Mouse (Mus musculus): ENCODE measurements around the gene Best2. TPM values are rescaled to one million over a fixed set of nuclear protein-coding genes. Genes with fewer than 3 reads are reported as not detected.

Best2 gene
- total RNA-seq, 2 experiments from 2014 or later = not detected

DNA sequence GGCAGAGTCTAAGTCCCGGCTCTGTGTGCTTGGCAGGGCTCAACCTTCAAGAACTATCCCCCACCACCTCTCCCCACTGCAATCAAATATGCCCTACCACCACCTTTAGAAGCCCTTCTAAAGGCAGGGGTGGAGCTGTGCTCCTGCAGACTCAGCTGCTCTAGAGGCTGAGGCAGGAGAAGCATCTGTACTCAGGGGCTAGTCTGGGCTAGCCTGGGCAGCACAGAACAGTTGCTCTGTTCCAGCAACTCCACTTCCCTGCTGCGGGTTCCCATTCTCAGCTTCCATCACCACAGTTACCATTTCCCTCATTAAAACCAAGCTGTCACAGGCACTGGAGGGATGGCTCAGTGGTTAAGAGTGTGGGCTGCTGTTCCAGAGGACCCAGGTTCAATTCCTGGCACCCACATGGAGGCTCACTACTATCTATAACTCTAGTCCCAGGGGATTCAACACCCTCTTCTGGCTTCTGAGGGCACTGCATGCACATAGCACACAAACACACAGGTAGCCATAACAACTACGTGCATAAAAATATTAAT is 7.3 kb upstream of the Best2 start:
- DNase-seq = no peak

- no peak for DNase-seq
Observed at GRCm38 (mm10) chr8:85017209-85017608, 2.9 kb upstream of the Best2 start.

DNA sequence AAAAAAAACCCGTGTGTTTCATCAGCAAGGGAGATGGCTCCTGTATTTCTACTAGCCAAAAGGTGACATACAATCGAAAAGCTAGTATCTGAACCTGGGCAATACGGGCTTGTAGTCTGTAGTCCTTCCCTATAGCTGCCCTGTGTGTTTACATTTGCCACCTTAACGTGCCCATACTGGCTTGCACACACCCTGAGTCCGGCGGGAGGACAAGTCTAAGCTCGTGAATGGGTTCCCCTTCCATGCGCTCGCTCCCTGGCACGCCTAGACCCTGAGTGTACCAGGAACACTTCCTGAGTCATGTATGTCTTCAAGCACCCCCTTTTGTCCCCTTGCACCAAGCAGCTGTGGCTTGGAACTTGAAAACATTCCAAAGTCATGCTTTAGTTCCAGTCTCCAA is 2.4 kb upstream of the Best2 start:
- no peak for DNase-seq

DNA sequence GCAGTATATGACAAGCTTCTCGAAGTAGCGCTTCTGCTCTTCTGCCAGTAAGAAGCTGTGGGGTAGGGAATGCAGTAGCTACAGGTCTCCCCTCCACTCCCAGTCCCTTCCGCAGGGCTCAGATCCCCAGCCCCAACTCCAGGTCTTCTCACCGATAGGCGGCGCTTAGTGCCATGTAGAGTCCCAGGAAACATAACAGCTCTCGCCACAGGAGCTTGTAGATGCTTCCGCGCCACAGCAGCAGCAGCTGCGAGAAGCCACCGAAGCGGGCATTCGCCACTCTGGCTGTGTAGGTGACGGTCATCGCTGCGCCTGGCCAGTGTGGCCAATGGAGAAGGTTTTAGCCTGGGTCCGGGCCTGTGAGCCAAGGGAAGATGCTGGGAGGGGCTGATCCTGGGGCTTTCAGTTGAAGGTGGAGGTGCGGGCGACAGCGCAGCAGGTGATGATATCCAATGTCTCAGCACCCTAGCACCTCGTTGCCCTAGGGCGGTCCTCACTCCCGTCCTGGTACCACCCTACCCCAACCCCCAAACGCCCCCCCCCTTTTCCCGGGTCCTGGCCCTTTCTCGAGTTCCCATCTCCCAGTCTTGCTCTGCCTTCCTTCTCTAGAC is 996 bp downstream of the Best2 start:
- peak; percentile 59 for DNase-seq

DNA sequence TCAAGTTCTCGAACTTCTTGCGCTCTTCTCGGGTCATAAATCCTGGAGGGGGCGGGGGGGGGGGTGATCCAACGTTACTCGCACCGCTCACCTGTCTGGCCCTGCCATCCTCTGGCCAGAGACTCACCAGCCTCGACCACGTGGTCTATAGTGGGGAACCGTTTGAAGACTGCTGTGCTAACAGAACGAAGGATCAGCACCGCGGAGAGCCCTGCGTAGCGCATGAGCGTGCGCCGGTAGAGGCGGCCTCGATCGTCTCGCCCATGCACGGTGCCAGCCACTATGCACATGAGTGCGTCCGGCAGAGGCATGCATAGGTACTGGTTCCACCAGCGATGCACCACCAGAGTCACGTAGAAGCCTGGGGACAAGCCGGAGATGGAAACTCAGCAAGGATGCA is 3.1 kb downstream of the Best2 start:
- DNase-seq = no peak

- peak; percentile 60 for DNase-seq
Observed at GRCm38 (mm10) chr8:85007686-85008085, 6.6 kb downstream of the Best2 start.

GRCm38 (mm10) chr8:84997649-84998295 is 16.6 kb downstream of the Best2 start:
- DNase-seq = peak; percentile 94

- DNase-seq = no peak
Observed at GRCm38 (mm10) chr8:84996978-84997377, 17.4 kb downstream of the Best2 start.

GRCm38 (mm10) chr8:84995680-84996079 is 18.7 kb downstream of the Best2 start:
- DNase-seq = peak; percentile 56

- DNase-seq = no peak
Observed at GRCm38 (mm10) chr8:84994375-84994774, 20.0 kb downstream of the Best2 start.

GRCm38 (mm10) chr8:84990836-84991235 is 23.5 kb downstream of the Best2 start:
- DNase-seq = no peak

- DNase-seq = peak; percentile 95
Observed at GRCm38 (mm10) chr8:84990349-84990748, 24.0 kb downstream of the Best2 start, which contains the start of gene Hook2. TSS of gene Hook2 (plus strand) at chr8:84990603.

- peak; percentile 95 for DNase-seq
Observed at GRCm38 (mm10) chr8:84989810-84990209, 24.5 kb downstream of the Best2 start.

DNA sequence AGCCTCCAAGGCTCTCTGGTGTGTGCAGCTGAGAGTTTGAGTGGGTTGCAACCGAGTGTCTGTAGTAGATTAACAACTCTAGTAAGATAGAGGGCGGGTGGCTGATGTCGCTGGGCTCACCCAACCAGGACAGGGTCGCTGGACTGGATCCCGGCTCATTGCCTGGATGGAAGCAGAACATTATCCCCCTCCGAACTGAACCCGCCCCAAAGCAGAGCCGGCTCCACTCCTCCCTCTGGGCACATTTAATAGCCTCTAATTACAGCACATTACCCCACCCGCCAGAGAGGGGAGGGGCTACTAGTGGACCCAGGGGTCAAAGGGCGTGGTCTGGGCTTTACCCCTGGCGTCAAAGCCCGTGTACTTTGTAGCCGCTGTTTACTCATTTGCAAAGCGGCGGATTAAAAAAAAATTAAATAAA is 25.0 kb downstream of the Best2 start:
- DNase-seq = peak; percentile 33

DNA sequence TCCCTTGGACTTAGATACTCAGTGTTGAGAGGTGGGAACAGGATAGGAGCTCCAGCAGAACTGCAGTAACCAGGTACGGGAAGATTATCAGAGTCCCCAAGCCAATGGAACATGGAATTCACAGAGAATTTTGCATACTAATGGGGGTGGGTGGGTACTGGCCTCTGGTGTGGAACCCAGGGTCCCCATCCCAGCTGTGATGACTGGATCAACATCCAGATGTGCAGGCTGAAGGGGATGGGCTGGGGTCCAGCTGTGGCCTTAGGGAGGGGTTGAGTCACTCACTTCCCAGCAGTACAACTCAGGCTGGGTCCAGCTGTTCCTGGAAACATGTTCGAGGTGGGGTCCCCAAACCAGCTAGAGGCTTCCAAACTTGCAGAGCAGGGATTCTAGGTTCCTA is 26.4 kb downstream of the Best2 start:
- no peak for DNase-seq

- no peak for DNase-seq
Observed at GRCm38 (mm10) chr8:84987388-84987787, 26.9 kb downstream of the Best2 start.

DNA sequence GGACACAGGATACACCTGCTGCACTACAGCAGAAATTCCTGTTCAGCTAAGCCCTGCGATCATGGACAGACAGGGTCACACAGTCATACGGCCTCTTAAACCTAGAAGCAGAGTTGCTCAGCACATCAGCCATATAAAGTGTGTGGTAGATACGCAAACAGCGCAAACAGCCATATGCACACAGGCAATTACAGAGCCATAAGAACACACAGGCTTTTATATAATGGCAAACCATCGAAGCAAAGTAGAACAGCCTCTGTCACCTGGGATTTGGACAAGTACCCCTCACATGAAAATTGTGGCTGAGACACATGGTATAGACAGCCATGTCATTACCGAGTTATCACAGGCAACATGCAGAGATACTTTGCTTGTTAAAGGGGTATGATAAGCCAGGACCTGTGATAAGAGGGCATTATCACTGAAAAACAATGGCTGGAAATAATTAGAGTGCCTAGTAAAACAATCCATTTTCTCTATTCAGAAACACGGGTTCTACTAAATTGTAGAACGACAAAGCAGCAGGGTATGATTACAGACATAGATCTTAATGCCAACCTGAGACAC is 27.9 kb downstream of the Best2 start:
- DNase-seq = no peak

DNA sequence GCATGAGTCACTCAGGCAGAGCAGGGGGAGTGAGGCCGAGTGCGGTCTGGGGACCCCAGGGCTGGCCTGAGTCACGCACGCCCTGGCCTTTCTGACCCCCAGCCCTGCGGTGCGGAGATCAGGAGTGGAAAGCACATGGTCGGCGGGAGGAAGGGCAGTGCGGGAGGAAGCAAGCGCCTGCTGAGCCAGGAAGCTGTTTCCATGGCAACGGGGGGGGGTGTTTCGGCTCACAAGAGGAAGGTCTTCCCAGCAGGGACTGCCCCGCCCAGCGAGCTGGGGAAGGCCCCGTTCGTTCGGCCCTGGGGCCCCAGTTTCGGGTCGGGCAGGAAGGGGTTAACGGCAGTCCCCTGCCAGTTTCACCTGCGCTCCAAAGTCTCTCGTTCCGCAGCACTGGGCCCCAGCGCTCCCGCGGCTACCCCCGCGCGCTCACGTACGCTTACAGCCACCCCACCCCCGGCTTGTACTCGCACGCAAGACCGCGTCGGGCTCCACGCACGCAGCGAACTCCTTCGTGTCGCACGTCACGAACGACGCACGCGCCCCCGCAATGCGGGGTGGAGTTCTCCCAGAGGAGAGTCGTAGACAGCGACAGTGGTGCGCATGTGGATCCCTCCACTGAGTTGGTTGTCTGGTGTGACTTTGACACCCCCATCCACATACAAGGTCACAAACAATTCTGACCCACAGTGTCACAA is 28.5 kb downstream of the Best2 start:
- peak; percentile 77 for DNase-seq

- no peak for DNase-seq
Observed at GRCm38 (mm10) chr8:84985049-84985683, 29.2 kb downstream of the Best2 start.

- no peak for DNase-seq
Observed at GRCm38 (mm10) chr8:84984294-84985048, 29.9 kb downstream of the Best2 start.

DNA sequence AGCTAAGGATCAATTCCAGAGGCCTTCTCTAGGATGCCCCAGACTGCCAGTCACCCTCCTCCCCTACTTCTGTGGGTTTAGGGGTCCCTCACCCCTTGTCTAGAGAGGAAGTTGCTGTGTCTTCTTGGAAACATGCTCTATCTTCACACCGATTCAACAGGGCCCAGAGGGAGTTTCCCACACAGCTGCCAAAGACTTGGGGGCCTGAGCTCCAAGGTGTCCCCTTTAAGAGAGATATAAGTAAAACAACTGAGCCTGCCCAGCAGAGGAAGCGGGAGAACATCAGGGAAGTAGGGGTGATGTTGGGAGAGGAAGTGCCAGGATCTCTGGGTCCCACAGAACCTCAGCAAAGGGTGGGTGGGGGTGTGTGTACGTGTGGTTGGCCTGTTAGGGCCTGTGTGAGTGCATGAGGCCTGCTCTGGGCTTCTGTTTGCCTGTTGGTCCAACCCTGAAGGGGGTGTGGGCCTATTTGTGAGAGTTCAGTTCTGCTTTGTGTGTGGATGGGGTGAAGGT is 31.8 kb downstream of the Best2 start:
- no peak for DNase-seq

All from gastrocnemius, postnatal 10 days (tissue).